Mouse (Mus musculus): ENCODE data around the gene H2-Eb2. TPM values are rescaled to one million over a fixed set of nuclear protein-coding genes. Genes with fewer than 3 reads are reported as not detected.
A peak's percentile ranks its signal among the peaks of the same experiment; 100 is the strongest.

Gene H2-Eb2
- polyA plus RNA-seq, 1 experiment from 2014 or later: not detected

- H3K4me2 ChIP-seq (replicated peaks): no peak overlapping the region
- no peaks in the 10 kb centered on the region for H3K9me3 ChIP-seq (replicated peaks)
- no peaks in the 10 kb centered on the region for H3K27me3 ChIP-seq
- no peak overlapping the region for H3K27ac ChIP-seq (replicated peaks)
- no peaks in the 10 kb centered on the region for H3K36me3 ChIP-seq
- no peak overlapping the region for H3K4me3 ChIP-seq (replicated peaks)
- no peak overlapping the region for H3K9ac ChIP-seq
- no peak for ATAC-seq (ENCODE audit: insufficient number of reproducible peaks, low FRiP score, low TSS enrichment, low read depth)
- H3K4me1 ChIP-seq: 0 out of 2 replicates have a peak, but pooled peaks cover 9% of the 10 kb centered on the region
- 69% methylated on average over 4 of the region's 4 CpGs for WGBS
These were observed 31.2 kb upstream of the H2-Eb2 start for GRCm38 (mm10) chr17:34294249-34294648.

- no peak for ATAC-seq (ENCODE audit: insufficient number of reproducible peaks, low FRiP score, low TSS enrichment, low read depth)
- H3K4me3 ChIP-seq (replicated peaks): no peak overlapping the region
- H3K4me2 ChIP-seq (replicated peaks): no peak overlapping the region
- H3K9ac ChIP-seq: no peak overlapping the region
- H3K27me3 ChIP-seq: no peaks in the 10 kb centered on the region
- H3K4me1 ChIP-seq: 0 out of 2 replicates have a peak, but pooled peaks cover 9% of the 10 kb centered on the region
- H3K36me3 ChIP-seq: no peaks in the 10 kb centered on the region
- no peaks in the 10 kb centered on the region for H3K9me3 ChIP-seq (replicated peaks)
- H3K27ac ChIP-seq (replicated peaks): no peak overlapping the region
These were observed 30.2 kb upstream of the H2-Eb2 start for GRCm38 (mm10) chr17:34295307-34295706.

DNA sequence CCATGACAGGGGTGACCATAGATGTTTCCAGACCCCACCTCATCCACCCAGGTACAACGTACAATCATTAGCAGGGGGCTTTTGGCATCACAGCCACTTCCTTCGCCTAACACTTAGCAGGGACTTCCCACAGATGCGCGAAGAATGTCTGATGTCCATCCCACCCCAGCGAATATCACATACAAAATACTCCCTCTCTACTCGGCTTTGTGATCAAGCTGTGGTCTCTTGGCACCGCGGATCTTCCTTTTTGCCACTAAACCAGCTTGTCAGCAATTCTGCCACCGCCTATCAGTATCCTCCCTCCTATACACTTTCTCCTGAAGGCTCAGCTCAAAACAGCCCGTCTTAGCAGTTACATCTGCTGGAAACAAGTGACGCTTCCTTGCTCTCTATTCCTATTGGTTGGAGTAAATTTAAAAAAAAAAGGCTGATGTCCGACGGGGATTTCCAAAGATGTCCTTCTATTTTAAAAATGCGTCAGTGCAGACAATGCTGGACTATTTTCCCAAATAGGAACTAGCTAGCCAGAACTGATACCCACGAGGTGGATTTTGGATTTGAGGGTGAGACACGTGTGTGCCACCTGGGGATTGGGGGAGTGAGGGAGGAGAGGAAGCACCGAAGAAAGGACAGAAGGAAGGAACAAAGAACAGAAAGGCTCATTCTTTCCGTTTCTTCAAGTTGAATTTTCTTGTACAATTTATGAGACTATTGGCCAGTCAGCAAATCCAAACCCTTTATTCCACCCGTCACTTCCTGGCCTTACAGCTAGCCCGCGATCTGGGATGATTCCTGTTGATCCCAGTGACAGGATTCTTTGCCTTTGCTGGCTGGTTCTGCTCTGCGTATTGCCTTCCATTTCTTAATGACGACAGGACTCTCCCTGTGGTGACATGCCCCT is 29.3 kb upstream of the H2-Eb2 start:
- H3K9ac ChIP-seq: no peak overlapping the region
- H3K4me3 ChIP-seq (replicated peaks): peak overlapping the region; percentile 35
- no peak overlapping the region for H3K27ac ChIP-seq (replicated peaks)
- peak overlapping the region; percentile 47 for H3K4me2 ChIP-seq (replicated peaks)
- no peaks in the 10 kb centered on the region for H3K36me3 ChIP-seq
- ATAC-seq (ENCODE audit: insufficient number of reproducible peaks, low FRiP score, low TSS enrichment, low read depth): peak; percentile 68; the same call in 1 of the 2 replicates
- 0 out of 2 replicates have a peak, but pooled peaks cover 9% of the 10 kb centered on the region for H3K4me1 ChIP-seq
- H3K9me3 ChIP-seq (replicated peaks): no peaks in the 10 kb centered on the region
- no peaks in the 10 kb centered on the region for H3K27me3 ChIP-seq
- WGBS: 17% methylated on average over 23 of the region's 23 CpGs

DNA sequence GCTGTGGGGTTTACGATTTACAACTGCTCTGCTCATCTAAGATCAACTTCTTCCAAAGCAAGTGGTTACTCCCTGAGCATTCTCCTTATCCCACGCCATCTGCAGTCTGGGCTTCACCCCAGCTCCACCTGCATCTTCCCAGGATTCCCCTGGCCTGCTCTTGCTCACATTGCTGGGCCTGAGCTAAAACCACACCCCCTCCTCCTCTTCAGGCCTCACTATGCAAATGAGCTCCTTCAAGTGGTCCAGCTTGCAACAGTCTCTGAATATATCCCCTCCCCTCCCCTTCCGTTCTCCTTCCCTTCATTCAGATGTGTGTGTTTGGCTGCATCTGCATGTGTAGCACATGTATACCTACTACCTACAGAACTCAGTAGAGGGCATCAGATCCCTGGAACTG is 26.1 kb upstream of the H2-Eb2 start:
- H3K27ac ChIP-seq (replicated peaks): no peak overlapping the region
- no peak overlapping the region for H3K4me2 ChIP-seq (replicated peaks)
- H3K4me3 ChIP-seq (replicated peaks): no peak overlapping the region
- 0 out of 2 replicates have a peak, but pooled peaks cover 5% of the 10 kb centered on the region for H3K4me1 ChIP-seq
- no peaks in the 10 kb centered on the region for H3K27me3 ChIP-seq
- H3K9me3 ChIP-seq (replicated peaks): no peaks in the 10 kb centered on the region
- H3K9ac ChIP-seq: no peak overlapping the region
- H3K36me3 ChIP-seq: no peaks in the 10 kb centered on the region
- no peak for ATAC-seq (ENCODE audit: insufficient number of reproducible peaks, low FRiP score, low TSS enrichment, low read depth)
- 60% methylated on average over 3 of the region's 3 CpGs for WGBS

DNA sequence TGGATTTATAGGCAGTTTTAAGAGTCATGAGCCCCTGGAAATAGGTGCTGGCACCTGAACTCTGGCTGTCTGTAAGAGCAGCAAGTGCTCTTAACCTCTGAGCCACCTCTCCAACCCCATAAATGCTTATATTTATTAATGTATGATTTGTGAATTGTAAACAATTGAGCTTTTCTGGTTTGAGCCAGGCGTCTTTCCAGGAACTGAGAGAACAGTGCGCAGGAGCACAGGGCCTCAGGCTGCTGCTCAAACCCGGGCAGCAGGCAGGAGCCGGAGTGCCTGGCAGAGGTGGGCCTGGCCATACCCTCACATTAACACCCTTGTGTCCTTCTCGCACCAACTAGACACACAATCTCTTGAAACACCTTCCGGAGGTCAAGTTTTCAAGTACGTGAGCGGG is 25.4 kb upstream of the H2-Eb2 start:
- H3K9me3 ChIP-seq (replicated peaks): no peaks in the 10 kb centered on the region
- H3K4me1 ChIP-seq: 0 out of 2 replicates have a peak, but pooled peaks cover 5% of the 10 kb centered on the region
- no peaks in the 10 kb centered on the region for H3K27me3 ChIP-seq
- WGBS: 85% methylated on average over 8 of the region's 8 CpGs
- no peak overlapping the region for H3K4me3 ChIP-seq (replicated peaks)
- H3K27ac ChIP-seq (replicated peaks): no peak overlapping the region
- H3K36me3 ChIP-seq: no peaks in the 10 kb centered on the region
- H3K9ac ChIP-seq: no peak overlapping the region
- ATAC-seq (ENCODE audit: insufficient number of reproducible peaks, low FRiP score, low TSS enrichment, low read depth): no peak
- no peak overlapping the region for H3K4me2 ChIP-seq (replicated peaks)

GRCm38 (mm10) chr17:34300691-34301566 is 24.5 kb upstream of the H2-Eb2 start:
- H3K4me3 ChIP-seq (replicated peaks): no peak overlapping the region
- no peaks in the 10 kb centered on the region for H3K9me3 ChIP-seq (replicated peaks)
- H3K4me1 ChIP-seq: 0 out of 2 replicates have a peak, but pooled peaks cover 4% of the 10 kb centered on the region
- ATAC-seq (ENCODE audit: insufficient number of reproducible peaks, low FRiP score, low TSS enrichment, low read depth): no peak
- no peaks in the 10 kb centered on the region for H3K36me3 ChIP-seq
- H3K4me2 ChIP-seq (replicated peaks): no peak overlapping the region
- no peaks in the 10 kb centered on the region for H3K27me3 ChIP-seq
- H3K9ac ChIP-seq: no peak overlapping the region
- 72% methylated on average over 23 of the region's 23 CpGs for WGBS
- H3K27ac ChIP-seq (replicated peaks): no peak overlapping the region

DNA sequence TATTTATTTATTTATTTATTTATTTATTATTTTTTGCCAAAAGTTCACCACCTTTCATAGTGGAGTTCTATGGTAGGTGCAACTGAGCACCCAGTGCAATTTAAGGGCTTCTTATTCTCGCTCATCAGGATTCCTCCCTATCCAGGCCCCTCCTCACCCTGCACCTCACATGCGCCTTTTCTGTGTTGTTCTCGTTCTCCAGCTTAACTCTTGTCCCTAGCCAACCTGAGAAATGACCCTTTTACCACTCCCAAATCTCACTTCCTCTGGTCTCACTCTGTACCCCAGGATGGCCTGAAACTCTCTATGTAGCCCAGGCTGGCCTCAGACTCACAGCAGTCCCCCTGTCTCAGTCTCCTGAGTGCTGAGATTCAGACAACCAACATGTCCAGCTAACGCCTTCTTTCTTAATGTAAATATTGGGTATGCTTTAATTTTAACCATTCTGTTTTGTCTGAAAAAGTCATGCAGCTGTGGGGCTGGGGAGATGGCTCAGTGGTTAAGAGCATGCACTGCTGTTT is 23.7 kb upstream of the H2-Eb2 start:
- Histone ChIP-seq H3K27me3 (no peaks in the 10 kb centered on the region), H3K4me1 (no peaks in the 10 kb centered on the region), H3K9me3 (replicated peaks) (no peaks in the 10 kb centered on the region), H3K9ac (no peak overlapping the region), H3K27ac (replicated peaks) (no peak overlapping the region), H3K4me3 (replicated peaks) (no peak overlapping the region), H3K36me3 (no peaks in the 10 kb centered on the region), H3K4me2 (replicated peaks) (no peak overlapping the region)
- ATAC-seq (ENCODE audit: insufficient number of reproducible peaks, low FRiP score, low TSS enrichment, low read depth): no peak
- 82% methylated on average over 4 of the region's 4 CpGs for WGBS

- H3K36me3 ChIP-seq: no peaks in the 10 kb centered on the region
- H3K9me3 ChIP-seq (replicated peaks): no peaks in the 10 kb centered on the region
- no peaks in the 10 kb centered on the region for H3K27me3 ChIP-seq
- no peak overlapping the region for H3K4me3 ChIP-seq (replicated peaks)
- no peaks in the 10 kb centered on the region for H3K4me1 ChIP-seq
- no peak overlapping the region for H3K9ac ChIP-seq
- no peak for ATAC-seq (ENCODE audit: insufficient number of reproducible peaks, low FRiP score, low TSS enrichment, low read depth)
- H3K27ac ChIP-seq (replicated peaks): no peak overlapping the region
- WGBS: 77% methylated on average over 2 of the region's 2 CpGs
- no peak overlapping the region for H3K4me2 ChIP-seq (replicated peaks)
These were observed 21.7 kb upstream of the H2-Eb2 start for GRCm38 (mm10) chr17:34303789-34304188.

- Histone ChIP-seq H3K9ac (no peak overlapping the region), H3K4me2 (replicated peaks) (no peak overlapping the region), H3K27me3 (no peaks in the 10 kb centered on the region; the same call in 1 of the 2 replicates), H3K4me1 (0 out of 2 replicates have a peak, but pooled peaks cover 5% of the 10 kb centered on the region), H3K4me3 (replicated peaks) (no peak overlapping the region), H3K27ac (replicated peaks) (no peak overlapping the region), H3K9me3 (replicated peaks) (no peaks in the 10 kb centered on the region), H3K36me3 (no peaks in the 10 kb centered on the region)
- 0 out of 2 replicates have a peak, but pooled peaks have one; percentile 41 for ATAC-seq (ENCODE audit: insufficient number of reproducible peaks, low FRiP score, low TSS enrichment, low read depth)
- 17% methylated on average over 4 of the region's 4 CpGs for WGBS
These were observed 20.7 kb upstream of the H2-Eb2 start for GRCm38 (mm10) chr17:34304751-34305150.

DNA sequence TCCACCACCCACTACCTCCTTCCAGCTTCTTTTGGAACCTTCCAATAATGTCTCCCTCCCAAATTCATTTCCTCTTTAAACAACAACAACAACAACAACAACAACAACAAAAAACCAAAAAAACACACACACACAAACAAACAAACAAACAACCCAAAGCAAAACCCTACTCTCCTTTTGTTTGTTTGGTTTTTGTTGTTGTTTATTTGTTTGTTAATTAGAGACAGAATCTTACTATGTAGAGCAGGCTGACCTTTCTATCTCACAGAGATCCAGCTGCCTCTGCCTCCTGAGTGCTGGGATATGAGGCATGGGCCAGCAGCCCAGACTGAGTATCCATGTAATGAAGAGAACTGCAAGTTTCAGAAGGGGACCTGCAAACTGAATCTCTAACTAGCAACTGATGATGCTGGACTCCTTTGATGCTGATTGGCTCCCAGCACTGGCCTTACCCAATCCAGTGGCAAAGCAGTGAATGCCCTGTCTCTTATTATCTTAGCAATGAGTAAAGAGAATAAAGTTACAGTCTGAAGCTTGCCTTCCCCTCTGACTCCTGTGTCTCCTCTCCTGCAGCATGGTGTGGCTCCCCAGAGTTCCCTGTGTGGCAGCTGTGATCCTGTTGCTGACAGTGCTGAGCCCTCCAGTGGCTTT is 20.0 kb upstream of the H2-Eb2 start, which contains the start of gene H2-Eb1:
Gene H2-Eb1, plus strand, starts transcription at position 488 of the 651 bp plus-strand sequence.
- no peaks in the 10 kb centered on the region for H3K36me3 ChIP-seq
- no peak within 1 kb of the TSS for H3K9ac ChIP-seq
- ATAC-seq (ENCODE audit: insufficient number of reproducible peaks, low FRiP score, low TSS enrichment, low read depth): peak; percentile 74
- H3K9me3 ChIP-seq (replicated peaks): no peaks in the 10 kb centered on the region
- no peak within 1 kb of the TSS for H3K27ac ChIP-seq (replicated peaks)
- H3K4me2 ChIP-seq (replicated peaks): no peak within 1 kb of the TSS
- no peaks in the 10 kb centered on the region; the same call in 1 of the 2 replicates for H3K27me3 ChIP-seq
- H3K4me1 ChIP-seq: 0 out of 2 replicates have a peak, but pooled peaks cover 8% of the 10 kb centered on the region
- no peak within 1 kb of the TSS for H3K4me3 ChIP-seq (replicated peaks)
